Mouse (Mus musculus) cortical plate, adult 2 months (tissue): ENCODE results near the gene Paox.

Experiments
- CTCF ChIP-seq: fragments of 200-500 bp; IDR thresholded peaks from 2 replicates; pipeline ENCODE4 v1.5.1; 2011; ENCODE audit warnings: mild to moderate bottlenecking, control low read depth, low read length; ENCODE audit not compliant: insufficient read depth; ENCODE audit errors: extremely low read depth
- POLR2A ChIP-seq: fragments of 200-500 bp; IDR thresholded peaks from 2 replicates; pipeline ENCODE4 v1.6.1; 2011; ENCODE audit warnings: mild to moderate bottlenecking, low read length, control low read depth; ENCODE audit not compliant: insufficient read depth; ENCODE audit errors: extremely low read depth

- no peak for TF ChIP-seq CTCF
- peak; percentile 93 for TF ChIP-seq POLR2A
Measured at GRCm38 (mm10) chr7:140125278-140126021, 9.9 kb downstream of the Paox start.
